Mouse (Mus musculus) brain, embryonic 18.5 days (tissue): ENCODE data around the gene Ccdc188.
"Not testable (repeated sequence)": the region's sequence is repeated elsewhere in the genome, so short reads cannot be mapped to it uniquely, and the experiment has no call there.

Experiments used
- DNase-seq: peaks from one replicate; pipeline ENCODE4 v3.0.0-alpha.2; 2012; ENCODE audit warnings: low read depth, low spot score

Gene Ccdc188

DNA sequence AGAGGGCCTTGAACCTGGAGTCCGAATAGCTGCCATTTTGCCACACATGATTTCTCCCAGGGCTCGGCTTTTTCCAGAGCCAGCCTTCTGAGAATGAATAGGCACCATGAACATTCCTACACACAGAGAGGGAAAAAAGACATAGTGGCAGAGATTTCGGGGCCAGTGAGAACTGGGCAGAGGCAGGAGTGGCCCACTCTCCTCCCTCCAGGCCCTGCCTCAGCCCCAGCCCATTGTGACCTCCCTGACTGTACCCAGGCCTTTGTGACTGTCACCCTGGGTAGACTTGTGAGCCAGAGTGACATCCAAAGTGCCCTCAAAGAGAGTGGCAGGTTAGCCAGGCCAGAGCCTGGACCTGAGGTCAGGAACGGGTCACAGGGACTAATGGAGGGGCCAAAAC is at the start of gene Ccdc188:
Gene Ccdc188, plus strand, starts transcription at position 301 of the 400 bp plus-strand sequence.
- DNase-seq: no peak

DNA sequence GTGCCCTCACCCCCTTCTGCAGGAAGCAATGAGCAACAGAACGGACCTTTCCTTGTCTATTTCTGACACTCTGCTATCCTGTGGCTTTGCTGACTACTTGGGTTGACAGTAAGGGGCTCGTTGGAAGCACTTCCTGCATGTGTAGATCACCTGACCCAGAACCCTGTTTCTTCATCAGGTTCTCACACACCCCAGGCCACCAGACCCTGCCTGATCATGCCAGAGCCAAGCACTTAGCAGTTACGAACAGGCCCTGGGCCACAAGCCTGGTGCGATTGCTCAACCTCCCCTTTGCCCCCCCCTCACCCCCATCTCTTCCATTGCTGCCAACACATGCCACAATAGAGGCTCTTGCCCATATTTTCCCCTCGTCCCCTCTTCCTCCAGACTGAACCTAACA is 48.5 kb upstream of the Ccdc188 start:
- no peak for DNase-seq

DNA sequence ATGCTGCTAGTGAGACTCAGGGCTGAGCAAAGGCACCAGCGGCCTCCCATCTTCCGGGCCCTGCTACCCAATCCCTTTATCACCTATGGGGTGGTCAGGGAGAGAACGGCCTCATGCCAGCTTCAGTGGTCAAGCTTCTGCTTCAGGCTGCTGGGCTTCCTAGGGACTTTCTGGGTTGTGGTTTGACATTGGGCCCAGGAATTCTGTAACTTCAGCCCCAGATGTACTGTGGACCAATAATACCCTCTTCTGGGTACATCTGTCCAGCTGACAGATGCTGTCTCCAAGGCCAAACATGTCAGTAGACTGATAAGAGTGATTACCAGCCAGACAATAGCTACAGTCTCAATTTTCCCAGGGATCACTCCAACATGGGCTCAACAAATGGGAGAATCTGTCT is 47.9 kb upstream of the Ccdc188 start:
- no peak for DNase-seq

DNA sequence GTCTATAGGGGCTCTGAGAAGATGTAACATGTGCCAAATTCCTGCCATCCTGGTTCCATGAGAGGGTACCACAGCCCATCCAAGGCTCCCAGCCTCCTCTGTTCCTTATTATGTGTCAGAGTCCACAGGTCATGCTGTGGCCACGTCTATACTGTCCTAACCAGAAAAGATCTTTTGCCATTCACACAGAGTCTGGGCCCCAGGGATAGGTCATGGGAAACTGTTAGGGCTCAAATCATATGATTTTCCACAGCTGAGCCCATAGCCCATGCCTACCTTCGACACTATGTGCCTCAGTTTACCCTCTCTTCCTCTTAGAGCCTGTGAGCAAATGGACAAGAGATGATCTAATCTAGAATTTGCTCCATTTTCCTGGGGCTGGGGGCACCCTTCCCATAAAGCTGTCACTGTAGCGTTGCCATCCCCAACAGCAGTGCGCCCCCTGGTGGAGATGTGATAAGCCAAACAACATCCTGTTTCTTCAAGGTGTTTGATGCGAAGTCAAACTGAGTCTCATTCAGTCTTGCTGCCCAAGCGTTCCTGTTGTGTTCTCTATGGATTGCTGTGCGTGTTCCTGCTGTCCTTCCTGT is 45.3 kb upstream of the Ccdc188 start:
- no peak for DNase-seq

DNA sequence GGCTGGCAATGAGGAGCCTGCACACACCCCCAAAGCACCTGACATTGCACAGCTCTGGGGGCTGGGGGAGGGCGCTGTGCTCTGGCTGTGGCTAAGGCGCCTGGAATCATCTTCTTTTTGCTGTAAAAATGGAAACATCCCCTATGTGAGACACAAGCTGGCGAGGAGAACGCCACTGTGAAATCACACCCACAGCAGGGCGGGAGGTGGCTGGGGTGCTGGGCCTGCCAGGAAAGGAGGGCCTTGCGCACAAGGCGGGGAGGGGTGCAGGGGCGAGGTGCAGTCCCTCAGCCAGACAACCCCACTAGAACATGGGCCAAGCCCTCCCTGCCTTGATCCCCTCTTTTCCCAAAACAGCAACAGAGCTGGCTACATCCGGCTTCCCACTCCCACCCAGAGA is 44.4 kb upstream of the Ccdc188 start:
- DNase-seq: no peak

DNA sequence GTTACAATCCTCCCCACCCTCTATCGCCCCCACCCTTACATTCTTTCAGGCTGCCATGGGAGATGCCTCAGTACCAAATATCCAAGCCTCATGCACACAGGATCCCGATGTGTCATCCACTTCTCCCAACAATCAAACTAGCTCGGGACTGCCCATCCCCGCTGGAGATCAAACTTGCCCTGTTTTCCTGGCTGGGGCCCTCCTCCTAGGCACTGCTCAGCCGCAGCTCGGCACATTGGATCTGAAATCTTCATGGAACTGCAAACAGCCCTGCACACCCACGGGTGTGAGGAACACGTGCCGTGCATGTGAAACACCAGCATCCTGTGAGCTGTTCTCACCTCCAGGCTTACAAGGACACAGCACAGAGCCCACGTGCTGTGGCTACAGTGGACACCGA is 43.9 kb upstream of the Ccdc188 start:
- DNase-seq: no peak

DNA sequence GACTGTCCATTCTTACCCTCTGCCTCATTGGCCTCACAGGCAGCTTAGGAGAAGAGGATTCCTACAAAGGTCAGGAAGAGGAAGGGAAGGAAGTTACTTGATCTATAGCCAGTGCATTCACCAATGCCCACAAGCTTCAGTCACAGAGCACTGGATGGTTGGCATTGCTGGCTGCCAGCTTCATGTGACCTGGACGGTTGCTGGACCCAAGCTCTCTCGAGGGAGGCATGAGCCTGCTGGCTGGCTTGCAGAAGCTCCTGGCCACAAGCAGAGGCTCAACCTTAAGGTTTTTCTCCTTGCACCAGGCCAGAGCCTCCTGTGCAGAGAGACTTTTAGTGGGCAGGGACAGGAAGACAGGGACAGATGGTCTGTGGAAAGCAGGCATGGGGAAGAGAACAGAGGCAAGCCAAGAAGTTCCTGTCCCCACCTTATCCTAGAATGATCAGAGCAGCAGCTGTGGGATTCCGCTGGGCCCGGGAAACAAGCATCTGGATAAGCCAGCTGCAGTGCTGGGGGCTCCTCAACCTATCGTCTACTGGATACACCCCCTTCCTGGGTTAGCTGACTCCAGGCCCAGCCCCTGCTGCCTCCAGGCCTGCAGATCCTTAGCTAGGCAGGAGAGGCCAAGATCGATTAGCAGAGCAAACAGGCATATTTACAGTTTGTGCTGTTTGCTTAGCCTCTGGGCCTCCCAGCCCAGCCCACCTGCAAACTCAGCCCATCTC is 41.7 kb upstream of the Ccdc188 start:
- no peak for DNase-seq

DNA sequence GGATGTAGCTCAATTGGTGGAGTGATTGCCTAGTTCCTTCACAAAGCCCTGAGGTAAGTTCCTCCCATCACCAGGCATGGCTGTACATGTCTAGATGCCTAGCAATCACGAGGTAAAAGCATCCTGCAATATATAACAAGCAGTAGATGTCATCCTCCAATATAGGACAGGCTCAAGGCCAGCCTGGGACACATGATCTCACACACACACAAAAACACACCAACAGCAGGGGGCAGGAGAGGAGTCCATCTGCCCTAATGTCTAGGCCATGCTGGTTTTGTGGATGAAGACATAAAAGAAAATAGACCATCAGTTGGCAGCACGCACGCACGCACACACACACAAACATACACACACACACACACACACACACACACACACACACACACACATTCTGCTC is 40.9 kb upstream of the Ccdc188 start:
- no peak for DNase-seq

DNA sequence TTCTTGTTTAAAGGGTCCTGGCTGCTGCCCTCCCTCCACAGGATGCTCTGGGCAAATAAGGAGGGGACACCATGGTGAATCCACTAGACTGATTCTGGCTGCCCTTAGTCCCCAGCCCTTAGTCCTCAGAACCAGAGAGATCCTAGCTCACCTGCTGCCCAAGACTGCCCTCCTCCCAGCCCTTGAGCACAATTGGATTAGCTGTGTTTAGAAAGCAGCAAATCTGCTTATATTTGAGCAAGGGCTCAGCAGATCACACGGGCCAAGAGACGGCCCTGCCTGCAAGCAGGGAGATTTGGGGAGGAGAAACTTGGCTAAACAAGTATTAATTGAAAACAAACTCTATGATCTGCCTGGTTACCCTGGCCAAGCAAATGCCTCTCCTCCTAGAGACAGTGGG is 38.1 kb upstream of the Ccdc188 start:
- DNase-seq: no peak

DNA sequence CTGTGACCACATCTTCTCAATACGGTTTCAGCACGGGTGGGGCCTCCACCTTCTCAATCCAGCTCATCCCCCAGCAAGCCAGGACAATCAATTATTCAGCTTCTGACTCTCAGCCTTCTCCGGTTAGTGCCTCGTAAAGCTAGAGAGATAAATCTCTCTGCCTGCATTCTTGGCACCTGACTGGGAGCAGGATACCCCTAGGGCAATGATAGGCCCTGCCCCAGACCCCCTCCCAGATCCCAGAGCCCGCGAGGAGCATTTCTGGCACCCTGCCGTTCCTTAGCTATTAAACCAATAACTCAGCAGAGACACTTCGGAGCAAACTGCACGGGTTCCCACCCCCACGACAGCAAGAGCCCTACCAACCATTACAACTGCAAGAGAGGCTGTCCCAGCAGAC is 36.3 kb upstream of the Ccdc188 start:
- DNase-seq: no peak

DNA sequence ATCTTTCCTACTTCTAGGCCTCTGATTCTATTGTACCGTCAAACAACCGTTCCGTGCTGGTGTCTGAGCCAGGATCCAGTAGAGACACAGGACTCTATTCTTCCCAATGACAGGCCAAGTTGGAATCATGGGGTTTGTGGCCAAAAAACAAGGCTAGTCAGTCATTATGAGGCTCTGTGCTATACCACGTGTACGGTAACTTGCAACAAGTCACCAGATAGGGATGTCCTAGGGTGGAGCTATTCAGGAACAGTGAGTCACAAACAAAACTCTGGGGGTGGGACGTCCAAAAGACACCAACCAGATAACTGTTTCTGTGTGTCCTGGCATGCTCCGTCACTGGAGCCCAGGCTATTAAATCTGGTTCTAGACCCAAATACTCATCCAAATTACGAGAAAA is 34.9 kb upstream of the Ccdc188 start:
- DNase-seq: no peak

DNA sequence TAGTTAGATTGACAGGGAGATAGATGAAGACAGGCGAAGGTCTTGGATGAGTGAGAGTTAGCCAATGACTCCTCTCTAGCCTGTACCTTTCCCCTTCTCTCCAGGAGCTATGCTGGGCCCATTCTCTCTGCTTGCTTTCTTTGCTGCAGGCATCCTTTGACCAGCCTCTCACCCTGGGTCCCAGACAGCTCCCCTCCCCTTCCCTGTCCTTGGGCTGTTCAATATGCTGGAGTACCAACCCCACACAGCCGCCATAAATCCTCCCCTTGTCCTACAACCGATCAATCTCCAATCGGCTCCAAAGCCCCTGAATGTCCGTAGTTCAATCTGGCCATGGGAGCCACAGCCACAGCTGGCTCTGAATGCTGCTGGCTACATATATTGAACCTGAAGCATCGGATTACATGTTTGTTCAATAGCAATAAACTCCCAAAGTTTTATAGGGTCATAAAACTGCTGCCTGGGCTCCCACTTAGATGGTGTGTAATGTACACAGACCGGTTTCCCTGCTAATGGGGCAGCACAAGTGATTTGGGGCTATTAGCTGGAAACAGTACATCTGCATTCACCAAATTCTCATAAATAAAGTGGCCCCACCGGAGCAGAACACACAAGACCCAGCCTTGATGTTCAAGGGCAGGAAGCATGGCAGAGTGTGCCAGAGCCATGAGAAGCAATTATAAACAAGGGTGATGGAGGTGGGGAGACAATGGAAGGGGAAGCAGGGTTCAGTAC is 31.8 kb upstream of the Ccdc188 start:
- DNase-seq: no peak

DNA sequence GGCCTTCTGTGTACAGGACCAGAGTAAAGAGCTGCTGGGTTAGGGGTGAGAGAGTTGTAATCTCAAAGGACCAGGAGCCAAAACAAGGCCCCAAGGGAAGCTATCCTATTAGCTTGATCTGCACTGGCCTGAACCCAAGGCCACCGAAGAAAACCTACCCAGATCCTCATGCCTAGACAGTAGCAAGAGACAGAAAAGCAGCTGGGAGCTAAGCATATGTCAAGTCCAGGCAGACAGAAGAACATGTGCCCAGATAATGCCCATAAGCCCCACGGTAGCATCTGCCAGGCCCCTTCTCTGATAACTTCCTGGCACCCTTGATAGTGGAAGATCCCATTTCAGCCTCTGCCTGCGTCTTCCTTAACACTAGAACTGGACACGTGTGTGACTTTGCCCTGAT is 30.9 kb upstream of the Ccdc188 start:
- DNase-seq: no peak

DNA sequence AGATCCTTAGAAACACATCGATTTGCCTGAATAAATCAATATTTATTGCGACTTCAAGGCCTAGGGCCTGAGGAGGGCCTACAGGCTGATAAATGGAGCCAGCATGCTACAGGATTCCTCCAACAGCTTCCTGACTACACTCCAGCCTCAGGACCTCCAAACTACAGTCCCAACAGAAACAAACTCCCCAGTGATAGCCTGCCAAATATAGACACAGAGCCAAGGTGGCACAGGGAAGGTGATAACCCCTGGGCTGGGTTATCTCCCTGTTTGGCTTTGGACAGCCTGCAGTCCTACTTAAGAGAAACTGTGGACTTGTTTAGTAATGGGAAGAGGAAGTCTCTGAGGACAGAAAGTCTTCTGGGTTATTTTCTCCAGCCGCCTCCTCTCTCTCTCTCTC is 30.5 kb upstream of the Ccdc188 start:
- no peak for DNase-seq

DNA sequence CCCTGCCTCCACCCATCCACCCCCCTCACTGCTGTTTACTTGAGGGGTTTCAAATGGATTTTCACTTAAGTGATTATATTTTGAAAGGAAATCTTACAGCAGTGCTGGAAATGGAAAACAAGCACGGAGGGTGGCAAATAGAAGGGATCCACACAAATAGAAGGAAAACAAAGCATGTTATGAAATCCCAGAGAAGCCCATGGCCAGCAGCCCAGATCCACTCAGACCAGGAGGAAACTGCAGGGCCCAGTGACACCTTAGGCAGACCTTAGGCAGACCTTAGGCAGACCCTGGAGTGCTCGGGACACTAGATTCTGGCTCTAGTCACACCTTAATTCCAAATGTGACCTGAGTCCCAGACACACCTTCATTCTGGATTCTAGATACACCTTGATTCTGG is 26.7 kb upstream of the Ccdc188 start:
- no peak for DNase-seq

DNA sequence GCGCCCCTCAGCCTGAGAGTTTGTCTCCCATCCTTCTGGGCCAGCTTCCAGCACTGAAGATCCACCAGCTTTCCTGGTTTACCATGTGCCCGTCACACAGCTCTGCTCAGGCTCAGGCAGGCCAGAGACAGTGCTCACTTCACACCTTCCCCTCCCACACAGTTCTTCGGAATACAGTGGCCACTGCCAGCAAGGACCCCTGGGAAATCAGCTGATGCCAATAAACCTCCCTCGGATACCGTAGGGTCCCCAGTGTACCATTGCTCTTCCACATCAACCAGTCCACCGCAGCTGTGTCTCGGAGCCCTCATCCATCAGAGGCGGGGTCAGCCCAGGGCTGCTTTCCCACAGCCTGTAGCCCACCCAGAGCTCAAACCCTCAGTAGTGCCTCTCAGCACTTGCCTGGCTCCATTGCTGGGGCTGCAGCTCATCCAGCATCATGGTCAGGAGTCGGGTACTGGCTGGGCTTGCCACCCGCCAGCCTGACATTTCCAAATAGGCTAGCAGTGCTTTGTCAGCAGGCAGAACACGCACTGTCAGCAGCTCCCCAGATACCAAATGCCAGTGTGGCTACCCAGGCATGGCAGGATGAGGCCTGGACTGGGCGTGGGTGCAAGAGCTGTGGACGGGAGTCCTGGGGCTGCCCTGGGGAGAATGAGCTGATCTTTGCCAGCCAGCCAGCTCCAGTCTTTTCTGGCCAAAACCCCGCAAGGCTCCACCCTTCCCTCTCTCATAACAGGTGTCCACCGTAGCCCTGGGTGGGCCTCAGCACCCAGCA is 23.3 kb upstream of the Ccdc188 start:
- DNase-seq: no peak

DNA sequence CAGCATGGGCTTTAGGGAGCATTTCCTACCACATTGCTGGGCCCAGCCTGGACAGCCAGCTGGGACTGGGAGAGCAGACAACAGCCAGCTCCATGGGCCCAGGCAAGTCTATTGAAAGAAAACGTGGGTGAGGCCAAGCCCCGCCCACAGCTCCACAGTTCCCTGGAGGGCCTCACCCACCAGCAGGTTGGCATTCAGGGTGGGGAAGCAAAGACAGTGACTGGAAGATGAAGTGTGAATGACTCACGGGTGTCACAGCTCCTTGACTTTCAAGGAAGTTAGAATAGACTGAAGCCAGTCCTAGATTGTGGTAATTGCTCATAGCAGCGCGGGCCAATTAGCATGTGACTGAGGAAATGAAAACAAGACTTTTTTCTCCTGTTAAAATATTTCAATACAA is 22.6 kb upstream of the Ccdc188 start:
- no peak for DNase-seq

DNA sequence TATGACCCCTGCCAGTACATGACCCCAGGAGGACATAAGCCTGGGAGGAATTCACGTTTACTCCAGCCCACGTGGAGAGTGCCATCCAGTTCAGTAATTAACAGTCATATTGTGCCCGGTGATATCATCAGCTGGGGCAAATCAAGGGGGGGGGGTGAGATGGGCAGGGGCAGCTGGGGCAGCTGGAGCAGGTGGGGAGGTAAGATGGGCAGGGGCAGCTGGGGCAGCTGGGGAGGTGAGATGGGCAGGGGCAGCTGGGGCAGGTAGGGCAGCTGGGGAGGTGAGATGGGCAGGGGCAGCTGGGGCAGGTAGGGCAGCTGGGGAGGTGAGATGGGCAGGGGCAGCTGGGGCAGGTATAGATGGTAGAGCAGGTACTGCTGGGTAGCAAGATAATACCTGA is 22.1 kb upstream of the Ccdc188 start:
- not testable (repeated sequence) for DNase-seq

DNA sequence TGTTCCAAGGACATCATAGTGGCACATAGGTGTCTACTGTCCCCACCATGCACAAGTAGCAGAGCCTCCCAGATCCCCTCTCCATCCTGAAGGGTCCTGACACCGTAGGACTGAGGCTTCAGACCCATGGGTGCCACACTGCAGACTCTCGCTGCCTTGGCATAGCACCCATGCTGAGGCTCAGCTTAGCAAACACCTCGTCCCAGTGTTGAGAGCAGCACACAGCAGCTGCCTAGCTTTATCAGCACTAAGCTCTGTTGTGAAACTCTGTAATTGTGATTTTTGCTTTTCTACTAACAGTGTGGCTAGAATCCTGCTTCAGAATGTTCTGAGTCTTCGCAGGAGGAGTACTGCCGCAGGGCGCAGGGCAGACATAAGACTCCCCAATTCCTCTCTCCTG is 19.8 kb upstream of the Ccdc188 start:
- DNase-seq: no peak

DNA sequence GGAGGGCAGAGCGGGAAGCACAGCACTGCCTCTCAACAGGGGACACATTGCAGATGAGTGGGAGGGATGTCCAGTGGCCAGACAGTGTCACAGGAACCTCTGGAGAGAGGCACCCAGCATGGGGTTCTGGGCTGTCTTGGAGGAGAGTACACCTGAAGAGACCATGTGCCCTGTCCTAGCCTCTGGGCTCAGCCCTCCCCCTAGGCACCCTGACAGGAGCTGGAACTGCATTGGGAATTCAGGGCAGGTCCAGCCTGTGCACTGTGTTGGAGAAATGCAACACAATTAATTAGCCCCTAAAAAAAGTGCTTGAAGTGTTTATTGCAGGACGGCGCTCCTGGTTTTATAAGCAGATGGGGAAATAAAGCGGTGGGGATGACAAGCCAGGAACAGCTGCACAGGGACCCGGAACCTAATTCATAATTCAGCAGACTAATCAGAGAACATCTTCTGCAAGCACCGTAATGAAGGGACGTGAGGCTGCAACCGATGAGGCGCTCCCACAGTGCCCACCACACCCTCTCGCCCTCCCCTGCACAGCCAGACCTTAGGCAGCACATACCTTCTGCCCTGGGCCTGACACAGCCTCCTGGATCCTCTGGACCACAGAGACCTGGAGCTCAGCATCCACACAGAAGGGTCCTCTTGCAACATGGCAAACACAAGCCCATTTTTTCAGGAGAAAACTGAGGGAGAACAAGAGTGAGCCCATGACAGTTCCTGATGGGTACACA is 19.1 kb upstream of the Ccdc188 start:
- DNase-seq: no peak

DNA sequence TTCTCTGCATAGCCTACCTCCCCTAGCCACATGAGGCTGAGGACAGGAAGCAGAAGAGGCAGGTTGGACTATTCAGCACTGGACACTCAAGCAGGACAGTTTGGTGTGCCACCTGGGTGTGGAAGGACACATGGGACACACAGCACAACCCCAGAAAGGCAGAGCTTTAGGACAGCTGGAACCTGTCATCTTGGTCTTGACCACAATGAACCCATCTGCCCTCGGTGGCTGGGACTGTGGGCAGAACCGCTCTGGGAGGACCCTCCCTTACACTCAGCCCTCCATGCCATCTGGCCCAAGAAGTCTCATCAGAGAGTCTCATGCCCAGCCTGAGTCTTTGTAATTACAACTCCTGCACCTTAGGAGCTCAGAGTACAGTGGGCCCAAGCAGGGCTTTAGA is 17.6 kb upstream of the Ccdc188 start:
- DNase-seq: no peak

DNA sequence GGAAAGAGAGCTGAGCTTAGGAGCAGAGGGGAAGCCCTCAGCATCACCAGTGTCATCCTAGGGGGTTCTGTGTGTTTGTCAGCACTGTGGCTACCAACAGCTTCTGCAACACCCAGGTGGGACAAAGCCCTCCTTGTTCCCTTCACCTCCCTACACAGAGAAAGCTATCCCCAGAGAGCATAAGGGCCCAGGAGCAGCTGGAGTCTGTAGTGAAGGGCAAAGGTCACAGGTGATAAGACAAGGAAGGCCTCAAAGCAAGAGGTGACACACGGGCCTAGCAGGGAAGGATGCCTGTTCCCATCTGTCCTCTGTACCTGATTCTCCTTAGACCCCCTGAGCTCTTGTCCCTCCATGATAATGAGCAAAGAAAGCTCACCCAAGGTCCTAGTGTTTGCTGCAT is 16.1 kb upstream of the Ccdc188 start:
- no peak for DNase-seq
